Mouse (Mus musculus) brain, embryonic 18.5 days (tissue): Measurements from ENCODE around the gene Slc2a4.
"Not testable (repeated sequence)": the region's sequence is repeated elsewhere in the genome, so short reads cannot be mapped to it uniquely, and the experiment has no call there.

Experiments
- DNase-seq: peaks from one replicate; pipeline ENCODE4 v3.0.0-alpha.2; 2012; ENCODE audit warnings: low read depth, low spot score

The Slc2a4 gene

GRCm38 (mm10) chr11:69939731-69940130 is 8.3 kb downstream of the Slc2a4 start:
- DNase-seq = no peak

DNA sequence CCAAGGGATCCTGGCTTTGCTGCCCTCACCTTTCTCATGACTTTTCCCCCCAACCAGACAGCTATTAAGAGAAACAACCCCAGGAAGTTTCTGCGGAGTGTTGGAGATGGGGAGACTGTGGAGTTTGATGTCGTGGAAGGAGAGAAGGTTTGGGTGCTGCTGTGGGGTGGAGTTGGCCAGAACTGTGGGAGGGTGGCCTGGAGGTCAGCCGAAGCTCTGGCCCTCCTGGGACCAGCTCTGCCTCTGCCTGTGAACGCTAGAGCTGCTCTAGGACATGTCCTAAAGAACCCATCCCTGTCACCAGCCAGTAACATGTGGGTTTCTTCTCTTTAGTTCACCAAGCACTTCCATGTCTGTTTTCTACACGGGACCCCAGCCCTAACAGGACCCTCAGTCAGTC is 8.8 kb downstream of the Slc2a4 start:
- DNase-seq = no peak

GRCm38 (mm10) chr11:69938401-69938979 is 9.5 kb downstream of the Slc2a4 start:
- DNase-seq = no peak

- DNase-seq = no peak
Measured at GRCm38 (mm10) chr11:69937834-69938233, 10.2 kb downstream of the Slc2a4 start.

DNA sequence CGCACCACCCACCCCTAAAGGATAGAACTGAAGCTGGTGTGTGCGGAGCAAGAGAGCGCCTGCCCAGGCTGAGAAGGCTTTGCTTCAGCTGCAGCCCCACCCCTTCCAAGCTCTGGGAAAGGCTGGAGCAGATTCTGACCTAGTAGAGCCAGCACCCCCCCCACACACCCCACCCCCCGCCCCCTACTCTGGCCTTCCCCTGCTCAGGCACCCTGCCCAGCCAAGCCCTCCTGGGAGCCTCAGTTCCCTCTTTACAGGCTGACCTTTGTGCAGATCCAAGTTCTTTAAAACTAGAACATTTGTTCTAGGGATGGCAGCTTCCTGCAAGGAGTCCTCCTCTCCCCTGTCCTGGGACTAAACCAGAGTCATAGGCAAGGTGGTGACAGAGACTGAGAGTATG is 10.6 kb downstream of the Slc2a4 start:
- no peak for DNase-seq

- no peak for DNase-seq
Measured at GRCm38 (mm10) chr11:69936714-69937347, 11.2 kb downstream of the Slc2a4 start.

- no peak for DNase-seq
Measured at GRCm38 (mm10) chr11:69936156-69936555, 11.8 kb downstream of the Slc2a4 start.

GRCm38 (mm10) chr11:69935137-69935879 is 12.7 kb downstream of the Slc2a4 start, which contains the start of gene Ybx2:
Ybx2 (plus strand) TSS chr11:69935796.
- peak; percentile 85 for DNase-seq

GRCm38 (mm10) chr11:69934681-69935080 is 13.3 kb downstream of the Slc2a4 start:
- no peak for DNase-seq

GRCm38 (mm10) chr11:69934169-69934568 is 13.8 kb downstream of the Slc2a4 start:
- DNase-seq = no peak

DNA sequence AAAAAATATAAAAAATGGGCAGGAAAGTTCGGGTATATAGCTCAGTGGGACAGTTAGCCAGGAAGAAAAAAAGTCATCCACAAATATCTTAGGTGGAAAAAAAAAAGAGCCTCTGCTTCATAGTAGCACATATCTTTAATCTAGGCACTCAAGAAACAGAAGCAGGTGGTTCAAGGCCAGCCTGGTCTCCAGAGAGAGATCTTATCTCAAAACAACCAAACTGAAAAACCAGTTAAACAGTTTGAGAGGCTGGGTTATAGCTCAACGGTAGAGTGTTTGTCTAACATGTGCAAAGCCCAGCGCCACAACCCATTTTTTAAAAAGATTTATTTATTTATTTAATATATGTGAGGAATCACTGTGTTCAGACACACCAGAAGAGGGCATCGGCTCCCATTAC is 14.9 kb downstream of the Slc2a4 start:
- DNase-seq = no peak

DNA sequence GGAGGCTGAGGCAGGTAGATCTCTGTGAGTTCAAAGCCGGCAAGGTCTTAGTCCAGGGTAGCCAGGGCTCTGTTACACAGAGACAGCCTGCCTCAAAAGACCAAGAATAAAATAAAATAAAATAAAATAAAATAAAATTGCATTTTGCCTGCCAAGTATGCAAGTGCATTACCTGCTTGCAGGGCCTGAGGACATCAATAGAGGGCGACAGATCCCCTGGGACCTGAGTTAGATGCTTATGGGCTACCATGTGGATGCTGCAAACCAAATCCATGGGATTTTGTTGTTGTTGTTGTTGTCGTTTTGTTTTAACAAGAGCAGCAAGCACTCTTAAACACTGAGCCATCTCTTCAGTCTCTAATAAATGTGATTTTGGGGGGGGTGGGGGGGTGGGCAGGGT is 15.7 kb downstream of the Slc2a4 start:
- DNase-seq = no peak

DNA sequence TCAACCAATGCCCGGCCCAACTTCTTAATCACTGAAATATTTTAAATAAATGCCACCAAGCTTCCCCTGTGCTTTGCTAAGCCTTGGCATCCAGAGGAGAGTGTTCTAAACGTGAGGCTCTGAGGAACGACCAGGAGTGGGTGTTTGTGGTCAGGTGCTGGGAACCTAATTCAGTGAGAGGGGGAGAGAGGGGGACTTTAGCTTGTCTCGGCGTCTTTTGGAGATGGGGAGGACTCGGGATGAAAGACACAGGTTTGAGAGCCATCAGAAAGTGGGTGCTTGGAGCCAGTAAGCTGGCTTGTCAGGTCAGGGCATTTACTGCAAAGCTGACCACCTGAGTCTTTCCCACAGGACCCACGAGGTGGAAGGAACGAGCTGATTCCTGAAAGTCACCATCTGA is 16.2 kb downstream of the Slc2a4 start:
- no peak for DNase-seq

GRCm38 (mm10) chr11:69930967-69931537 is 16.9 kb downstream of the Slc2a4 start:
- DNase-seq = no peak

GRCm38 (mm10) chr11:69930176-69930575 is 17.8 kb downstream of the Slc2a4 start:
- DNase-seq = not testable (repeated sequence)

- DNase-seq = no peak
Measured at GRCm38 (mm10) chr11:69929712-69930111, 18.3 kb downstream of the Slc2a4 start.

GRCm38 (mm10) chr11:69927501-69927900 is 20.5 kb downstream of the Slc2a4 start:
- no peak for DNase-seq

- no peak for DNase-seq
Measured at GRCm38 (mm10) chr11:69922796-69923195, 25.2 kb downstream of the Slc2a4 start.

GRCm38 (mm10) chr11:69922012-69922756 is 25.8 kb downstream of the Slc2a4 start:
- DNase-seq = no peak

DNA sequence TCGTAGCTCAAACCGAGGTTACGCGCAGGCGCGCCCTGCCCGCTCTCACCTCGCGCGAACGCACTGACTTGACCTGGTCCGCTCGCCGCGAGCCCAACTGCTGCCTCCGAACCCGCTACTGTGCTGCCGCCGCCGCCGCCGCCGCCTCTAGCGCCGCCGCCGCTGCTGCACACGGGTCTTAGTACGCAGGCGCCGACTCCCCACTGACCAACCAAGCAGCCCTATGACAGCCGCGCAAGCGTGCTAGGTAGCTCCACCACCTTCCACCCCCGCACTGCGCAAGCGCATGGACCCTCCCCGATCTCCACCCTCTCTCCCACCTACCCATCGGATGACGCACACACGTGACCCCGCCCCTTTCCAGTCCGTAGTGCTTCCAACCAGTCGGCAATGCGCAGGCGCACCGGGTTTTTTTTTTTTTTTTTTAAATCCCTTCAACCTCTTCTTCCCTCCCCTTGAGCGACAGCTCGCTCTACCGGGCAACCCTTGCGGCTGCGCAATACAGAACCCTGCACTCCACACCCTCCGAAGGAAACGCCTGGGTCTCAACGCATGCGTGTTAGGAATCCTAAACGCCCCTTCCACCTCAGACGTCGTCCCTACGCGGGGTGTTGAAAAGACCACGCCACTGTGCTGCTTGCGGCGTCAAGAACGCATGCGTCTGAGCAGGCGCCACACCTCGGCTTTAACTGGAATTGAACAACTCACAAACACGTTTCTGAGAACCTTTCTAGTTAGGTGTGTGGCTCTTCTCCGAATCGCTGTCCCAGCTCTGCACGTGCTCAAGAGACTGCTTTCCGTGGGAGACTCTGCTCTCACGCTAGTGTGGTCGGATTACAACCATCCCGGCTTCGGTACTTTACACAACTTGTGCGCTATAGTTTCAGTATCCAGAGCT is 26.6 kb downstream of the Slc2a4 start, which contains the start of gene Eif5a:
TSS of gene Eif5a (minus strand) at position 845 of the 898 bp plus-strand sequence.
- DNase-seq = peak; percentile 100
